Mouse (Mus musculus): ENCODE data around the gene Hsd17b10. TPM values are rescaled to one million over a fixed set of nuclear protein-coding genes. Genes with fewer than 3 reads are reported as not detected.

The Hsd17b10 gene
- polyA plus RNA-seq, 1 experiment = 35.2 TPM

DNA sequence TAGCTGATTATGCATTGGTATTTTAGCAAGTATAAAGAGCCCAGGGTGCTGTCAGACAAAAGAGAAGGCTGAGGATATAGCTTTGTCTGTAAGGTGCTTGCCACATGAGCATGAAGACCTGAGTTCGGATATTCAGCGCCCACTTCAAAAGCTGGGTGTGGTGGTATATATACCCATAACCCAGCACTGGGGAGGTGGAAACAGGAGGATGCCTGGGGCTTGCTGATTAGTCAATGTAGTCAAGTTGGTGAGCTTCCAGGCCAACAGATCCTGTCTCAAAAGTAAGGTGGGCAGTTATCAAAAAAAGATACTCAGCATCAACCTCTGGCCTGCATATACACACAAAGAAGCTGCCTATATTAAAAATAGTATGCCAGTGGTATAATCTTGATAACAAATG lies 17.6 kb downstream of the Hsd17b10 start:
- Histone ChIP-seq H3K4me3 (ENCODE audit: insufficient read depth, low read length) (no peak overlapping the region), H3K27ac (ENCODE audit: insufficient read depth, low read length) (no peak overlapping the region), H3K4me1 (ENCODE audit: control insufficient read depth, insufficient read depth, low read length) (peaks cover 2% of the 10 kb centered on the region; the same call in 1 of the 2 replicates)
- no peak for TF ChIP-seq CTCF (IDR thresholded peaks at IDR 0.05; ENCODE audit: extremely low read depth, insufficient read depth, low read length)
- no peak for TF ChIP-seq POLR2A (IDR thresholded peaks at IDR 0.05; ENCODE audit: extremely low read depth, insufficient read depth, low read length)

DNA sequence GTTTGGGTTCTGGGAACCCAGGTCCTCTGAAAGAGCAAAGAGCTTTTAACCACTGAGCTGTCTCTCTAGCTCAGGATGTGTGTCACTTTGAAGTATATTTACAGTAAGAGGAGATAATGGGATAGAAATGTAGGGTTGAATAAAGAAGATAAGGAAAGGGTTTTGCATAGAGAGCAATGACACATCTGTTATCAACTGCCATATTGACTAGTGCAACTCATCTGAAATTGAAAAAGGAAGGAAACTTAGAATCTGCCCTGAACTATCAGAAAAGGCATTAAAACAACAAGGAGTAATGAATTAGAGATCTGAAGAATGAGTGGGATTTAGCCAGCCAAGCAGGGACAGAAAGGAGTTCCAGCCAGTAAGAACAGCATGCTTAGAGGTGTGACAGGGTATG lies 38.2 kb downstream of the Hsd17b10 start:
- Histone ChIP-seq H3K4me1 (ENCODE audit: control insufficient read depth, insufficient read depth, low read length) (no peaks in the 10 kb centered on the region), H3K4me3 (ENCODE audit: insufficient read depth, low read length) (no peak overlapping the region), H3K27ac (ENCODE audit: insufficient read depth, low read length) (no peak overlapping the region)
- TF ChIP-seq POLR2A (IDR thresholded peaks at IDR 0.05; ENCODE audit: extremely low read depth, insufficient read depth, low read length) = no peak
- TF ChIP-seq CTCF (IDR thresholded peaks at IDR 0.05; ENCODE audit: extremely low read depth, insufficient read depth, low read length) = no peak

DNA sequence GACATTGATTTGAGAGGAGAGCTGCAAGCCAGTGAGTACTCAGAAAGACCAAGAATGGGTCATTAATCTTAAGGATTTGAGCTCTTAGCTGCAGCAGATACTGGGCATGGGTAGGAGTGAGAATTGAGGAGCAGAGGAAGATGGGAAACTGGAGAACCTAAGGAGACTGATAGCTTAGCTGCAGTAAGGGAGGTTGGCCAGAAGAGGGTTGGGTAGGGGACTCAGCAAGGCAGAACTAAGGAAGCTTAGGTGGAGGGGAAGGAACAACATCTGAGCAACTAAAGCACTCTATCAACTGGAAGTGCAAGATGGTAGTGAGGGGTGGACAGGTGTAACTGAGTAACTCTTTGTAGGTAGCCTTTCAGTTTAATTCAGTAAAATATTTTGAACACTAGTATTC lies 45.6 kb downstream of the Hsd17b10 start:
- H3K4me1 ChIP-seq (ENCODE audit: control insufficient read depth, insufficient read depth, low read length) = no peaks in the 10 kb centered on the region
- no peak overlapping the region for H3K4me3 ChIP-seq (ENCODE audit: insufficient read depth, low read length)
- TF ChIP-seq POLR2A (IDR thresholded peaks at IDR 0.05; ENCODE audit: extremely low read depth, insufficient read depth, low read length) = no peak
- peak; percentile 23; the same call in 1 of the 2 replicates for TF ChIP-seq CTCF (IDR thresholded peaks at IDR 0.05; ENCODE audit: extremely low read depth, insufficient read depth, low read length)
- H3K27ac ChIP-seq (ENCODE audit: insufficient read depth, low read length) = no peak overlapping the region

DNA sequence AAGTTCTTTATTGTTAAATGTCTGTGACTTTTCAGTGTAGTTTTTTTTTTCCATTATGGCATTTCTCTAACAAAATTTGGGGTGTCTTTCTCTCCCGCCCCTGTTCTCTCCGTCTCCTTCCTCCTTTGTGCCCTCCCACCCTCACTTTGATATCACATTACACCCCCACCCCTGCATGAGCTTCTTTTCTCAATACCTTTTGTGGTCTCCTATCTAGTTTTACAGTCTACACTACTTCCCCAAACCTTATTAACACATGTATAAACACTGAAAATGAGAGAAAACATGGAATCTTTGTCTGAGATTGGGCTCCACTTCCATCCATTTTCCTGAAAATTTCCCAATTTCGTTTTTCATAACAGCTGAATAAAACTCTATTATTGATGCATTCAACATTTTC lies 50.9 kb downstream of the Hsd17b10 start:
- TF ChIP-seq POLR2A (IDR thresholded peaks at IDR 0.05; ENCODE audit: extremely low read depth, insufficient read depth, low read length) = no peak
- TF ChIP-seq CTCF (IDR thresholded peaks at IDR 0.05; ENCODE audit: extremely low read depth, insufficient read depth, low read length) = no peak
- Histone ChIP-seq H3K27ac (ENCODE audit: insufficient read depth, low read length) (no peak overlapping the region), H3K4me1 (ENCODE audit: control insufficient read depth, insufficient read depth, low read length) (no peaks in the 10 kb centered on the region), H3K4me3 (ENCODE audit: insufficient read depth, low read length) (no peak overlapping the region)

Other genes with a start within 250 kb of the Hsd17b10 start
- gene Huwe1, start 201.0 kb upstream of the Hsd17b10 start, polyA plus RNA-seq (2012; rRNA removed) = 89.4 and 106 TPM in 2 replicates
- 0.30 and 0.40 TPM in 2 replicates for gene Ribc1, start 14.4 kb downstream of the Hsd17b10 start, polyA plus RNA-seq (2012; rRNA removed)
- 38.8 and 39.8 TPM in 2 replicates for gene Smc1a, start 14.6 kb downstream of the Hsd17b10 start, polyA plus RNA-seq (2012; rRNA removed)
- gene Iqsec2, start 142.4 kb downstream of the Hsd17b10 start, polyA plus RNA-seq (2012; rRNA removed) = 52.8 and 55.6 TPM in 2 replicates
- 33.2 and 35.0 TPM in 2 replicates for gene Kdm5c, start 231.2 kb downstream of the Hsd17b10 start, polyA plus RNA-seq (2012; rRNA removed)

All from cortical plate, adult 2 months (tissue).